1 mouse cellular context compared by ENCODE assay signal in the genomic region with DNA sequence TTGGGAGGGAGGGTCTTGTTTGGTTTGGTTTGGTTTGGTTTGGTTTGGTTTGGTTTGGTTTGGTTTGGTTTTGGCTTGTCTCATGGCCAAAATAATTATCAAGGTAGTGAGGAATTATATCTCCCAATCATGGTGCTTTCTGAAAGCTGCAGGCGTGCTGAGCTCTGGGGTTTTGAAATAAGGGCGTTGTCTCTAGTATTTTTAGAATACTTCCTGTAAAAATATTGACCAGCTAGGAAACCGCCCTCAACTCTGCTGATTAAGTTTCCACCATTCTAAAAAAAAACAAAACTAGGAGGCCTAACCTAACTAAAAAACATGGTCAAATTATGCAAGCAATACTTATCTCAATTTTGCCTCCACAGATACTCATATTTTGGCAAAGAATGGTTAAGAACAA.
TF ChIP-seq lines count a peak whose summit lies in the region.

No protein-coding gene starts in this region.

TF ChIP-seq in myocyte, 11 proteins besides CTCF, POLR2A, EP300 and RAD21 (continued from another document):
- no peak for TF ChIP-seq REST (IDR thresholded peaks at IDR 0.05; ENCODE audit: insufficient read depth, insufficient read length)
- no peak for TF ChIP-seq POLR2AphosphoS2 (IDR thresholded peaks at IDR 0.05; ENCODE audit: insufficient read length, low read depth)
